Mouse (Mus musculus) CH12.LX (cell line): ENCODE measurements around the gene Mms19. TPM values are rescaled to one million over a fixed set of nuclear protein-coding genes. Genes with fewer than 3 reads are reported as not detected.

Experiments used
- DNase-seq: peaks from one replicate; pipeline ENCODE4 v3.0.0-alpha.2; 2013; ENCODE audit errors: extremely low read depth
- H3K27ac ChIP-seq: 2 replicates; pipeline ENCODE4 v1.5.1; 2012; ENCODE audit warnings: low read depth, mild to moderate bottlenecking, control low read depth, moderate library complexity; ENCODE audit not compliant: insufficient read depth
- H3K27me3 ChIP-seq: replicated peaks from 2 replicates; pipeline ENCODE3; 2012; ENCODE audit warnings: inconsistent platforms
- H3K36me3 ChIP-seq, 2 experiments: replicated peaks in 1 of 2; 2 replicates each; pipeline versions ENCODE3 to v1.6.1; 2012; ENCODE audit warnings: inconsistent platforms in 1 of 2, low read length in 1 of 2, mild to moderate bottlenecking in 1 of 2, mixed read lengths in 1 of 2, moderate library complexity in 1 of 2; ENCODE audit not compliant: control insufficient read depth in 1 of 2, insufficient read depth in 1 of 2
- H3K4me1 ChIP-seq, 2 experiments: 2 replicates each; pipeline ENCODE4 v1.6.1; 2012; ENCODE audit warnings: inconsistent platforms in 1 of 2, moderate library complexity in 1 of 2; ENCODE audit not compliant: insufficient read depth in 2 of 2, control insufficient read depth in 1 of 2
- H3K4me2 ChIP-seq: 2 replicates; pipeline ENCODE4 v1.6.1; 2012; ENCODE audit warnings: low read depth, mild to moderate bottlenecking, control low read depth; ENCODE audit not compliant: poor library complexity, insufficient read depth, severe bottlenecking
- H3K4me3 ChIP-seq, 3 experiments: fragments of 150-350 bp in 1 of 3; sonication (generic) in 1 of 3; replicated peaks in 1 of 3; 2 replicates each; pipeline versions ENCODE3 to v1.5.1; 2011 to 2012; ENCODE audit warnings: low read depth in 2 of 3, low read length in 2 of 3, mild to moderate bottlenecking in 2 of 3, moderate library complexity in 2 of 3, control low read depth in 1 of 3, improper control_type of control experiment in 1 of 3, inconsistent platforms in 1 of 3, mixed read lengths in 1 of 3; ENCODE audit not compliant: poor library complexity in 1 of 3
- H3K79me2 ChIP-seq: replicated peaks from 2 replicates; pipeline ENCODE4 v1.6.1; 2012; ENCODE audit warnings: mild to moderate bottlenecking, moderate library complexity; ENCODE audit not compliant: control insufficient read depth, poor library complexity, insufficient read depth, severe bottlenecking; ENCODE audit errors: extremely low read depth
- H3K9ac ChIP-seq: 2 replicates; pipeline ENCODE4 v1.6.1; 2012; ENCODE audit warnings: low read depth, mild to moderate bottlenecking, control low read depth, moderate library complexity; ENCODE audit not compliant: insufficient read depth
- H3K9me3 ChIP-seq: replicated peaks from 2 replicates; pipeline ENCODE3; 2012; ENCODE audit warnings: low read length, inconsistent platforms, mixed read lengths
- BHLHE40 ChIP-seq: IDR thresholded peaks from 2 replicates; pipeline ENCODE4 v1.6.1; 2011; ENCODE audit warnings: mild to moderate bottlenecking, low read depth, low read length, improper control_type of control experiment
- CHD1 ChIP-seq: IDR thresholded peaks from 2 replicates; pipeline ENCODE4 v1.6.1; 2012; ENCODE audit warnings: low read depth, low read length, improper control_type of control experiment, inconsistent platforms
- CTCF ChIP-seq, 2 experiments: IDR thresholded peaks in 1 of 2; conservative IDR thresholded peaks in 1 of 2; 2 replicates each; pipeline ENCODE4 v1.5.1; 2011 to 2012; ENCODE audit warnings: low read depth in 2 of 2, low read length in 2 of 2, improper control_type of control experiment in 1 of 2, inconsistent platforms in 1 of 2, mild to moderate bottlenecking in 1 of 2, moderate library complexity in 1 of 2
- ELF1 ChIP-seq: IDR thresholded peaks from 2 replicates; pipeline ENCODE4 v1.6.1; 2014; ENCODE audit warnings: low read depth, mild to moderate bottlenecking, inconsistent platforms, low read length, improper control_type of control experiment
- EP300 ChIP-seq: IDR thresholded peaks from 2 replicates; pipeline ENCODE4 v1.6.1; 2011; ENCODE audit warnings: low read length, improper control_type of control experiment
- ETS1 ChIP-seq: conservative IDR thresholded peaks from 2 replicates; pipeline ENCODE4 v1.6.1; 2012; ENCODE audit warnings: low read depth, mild to moderate bottlenecking, inconsistent platforms, low read length, improper control_type of control experiment, moderate library complexity
- HCFC1 ChIP-seq: IDR thresholded peaks from 2 replicates; pipeline ENCODE4 v1.6.1; 2012; ENCODE audit warnings: low read depth, mild to moderate bottlenecking, inconsistent platforms, low read length, improper control_type of control experiment
- IRF4 ChIP-seq: IDR thresholded peaks from 2 replicates; pipeline ENCODE4 v1.6.1; 2014; ENCODE audit warnings: low read depth, mild to moderate bottlenecking, inconsistent platforms, low read length, improper control_type of control experiment
- JUN ChIP-seq: IDR thresholded peaks from 2 replicates; pipeline ENCODE4 v1.6.1; 2011; ENCODE audit warnings: low read depth, mild to moderate bottlenecking, low read length, improper control_type of control experiment, moderate library complexity; ENCODE audit not compliant: insufficient read depth
- JUND ChIP-seq: conservative IDR thresholded peaks from 2 replicates; pipeline ENCODE4 v1.6.1; 2011; ENCODE audit warnings: low read depth, low read length, improper control_type of control experiment
- KAT2A ChIP-seq: IDR thresholded peaks from 2 replicates; pipeline ENCODE4 v1.6.1; 2012; ENCODE audit warnings: low read length, improper control_type of control experiment, inconsistent platforms; ENCODE audit not compliant: insufficient replicate concordance
- MAX ChIP-seq: IDR thresholded peaks from 2 replicates; pipeline ENCODE4 v1.6.1; 2011; ENCODE audit warnings: low read length, improper control_type of control experiment
- MAZ ChIP-seq: IDR thresholded peaks from 2 replicates; pipeline ENCODE4 v1.6.1; 2012; ENCODE audit warnings: low read depth, mild to moderate bottlenecking, inconsistent platforms, low read length, improper control_type of control experiment, moderate library complexity
- MXI1 ChIP-seq: IDR thresholded peaks from 2 replicates; pipeline ENCODE4 v1.6.1; 2011; ENCODE audit warnings: mild to moderate bottlenecking, low read depth, low read length, improper control_type of control experiment
- MYC ChIP-seq: IDR thresholded peaks from 2 replicates; pipeline ENCODE4 v1.6.1; 2011; ENCODE audit warnings: low read depth, mild to moderate bottlenecking, improper control_type of control experiment, low read length
- NELFE ChIP-seq: IDR thresholded peaks from 2 replicates; pipeline ENCODE4 v1.6.1; 2011; ENCODE audit warnings: low read depth, low read length, improper control_type of control experiment
- NRF1 ChIP-seq: IDR thresholded peaks from 2 replicates; pipeline ENCODE4 v1.6.1; 2014; ENCODE audit warnings: low read depth, mild to moderate bottlenecking, inconsistent platforms, low read length, improper control_type of control experiment, moderate library complexity
- PAX5 ChIP-seq: IDR thresholded peaks from 2 replicates; pipeline ENCODE4 v1.6.1; 2012; ENCODE audit warnings: low read length, inconsistent platforms, mixed read lengths
- POLR2A ChIP-seq: IDR thresholded peaks from 2 replicates; pipeline ENCODE4 v1.6.1; 2011; ENCODE audit warnings: low read depth, mild to moderate bottlenecking, improper control_type of control experiment, low read length
- POLR2AphosphoS2 ChIP-seq: IDR thresholded peaks from 2 replicates; pipeline ENCODE4 v1.6.1; 2011; ENCODE audit warnings: low read depth, low read length, improper control_type of control experiment
- SIN3A ChIP-seq: IDR thresholded peaks from 2 replicates; pipeline ENCODE4 v1.6.1; 2012; ENCODE audit warnings: low read length, improper control_type of control experiment, inconsistent platforms
- SMC3 ChIP-seq: IDR thresholded peaks from 2 replicates; pipeline ENCODE4 v1.6.1; 2011; ENCODE audit warnings: low read depth, low read length, improper control_type of control experiment
- TBP ChIP-seq: conservative IDR thresholded peaks from 2 replicates; pipeline ENCODE4 v1.6.1; 2011; ENCODE audit warnings: low read depth, low read length, improper control_type of control experiment
- TCF12 ChIP-seq: IDR thresholded peaks from 2 replicates; pipeline ENCODE4 v1.6.1; 2014; ENCODE audit warnings: low read depth, mild to moderate bottlenecking, inconsistent platforms, low read length, improper control_type of control experiment
- USF1 ChIP-seq: IDR thresholded peaks from 2 replicates; pipeline ENCODE4 v1.6.1; 2014; ENCODE audit warnings: low read depth, mild to moderate bottlenecking, inconsistent platforms, low read length, improper control_type of control experiment
- USF2 ChIP-seq: conservative IDR thresholded peaks from 2 replicates; pipeline ENCODE4 v1.6.1; 2011; ENCODE audit warnings: low read depth, low read length, improper control_type of control experiment
- ZC3H11A ChIP-seq: IDR thresholded peaks from 2 replicates; pipeline ENCODE4 v1.6.1; 2012; ENCODE audit warnings: low read depth, mild to moderate bottlenecking, inconsistent platforms, low read length, improper control_type of control experiment
- ZMIZ1 ChIP-seq: IDR thresholded peaks from 2 replicates; pipeline ENCODE4 v1.6.1; 2012; ENCODE audit warnings: low read depth, mild to moderate bottlenecking, inconsistent platforms, low read length, improper control_type of control experiment
- dilution Hi-C: fragments of 300-500 bp; cut with MboI; formaldehyde crosslinking; loops from 2 replicates; pipeline ENCODE4 v1.14.3; 2020; ENCODE audit warnings: low sequenced_read_pairs; ENCODE audit not compliant: extremely low pct_unique_long_range_greater_than_20kb, extremely low pct_ligation_motif_present
- in situ Hi-C: fragments of 300-500 bp; cut with MboI; formaldehyde crosslinking; loops from 3 replicates; pipeline ENCODE4 v1.14.3; 2019; ENCODE audit warnings: low sequenced_read_pairs, low pct_ligation_motif_present, low pct_unique_long_range_greater_than_20kb, mixed read lengths
- polyA plus RNA-seq: library from polyadenylated mRNA; unstranded; fragments of >175 nt; gene quantifications from 2 replicates; pipeline ENCODE4 v1.2.1, GENCODE M21; 2012; ENCODE audit warnings: low read depth; ENCODE audit not compliant: insufficient read length
- total RNA-seq, 2 experiments: library from RNA; depleted of rRNA; stranded (reverse); fragments of 300-350 nt in 1 of 2; fragments of >200 nt in 1 of 2; gene quantifications; 2 replicates each; pipeline ENCODE4 v1.2.3; 2012 to 2014

The Mms19 gene
- total RNA-seq (2012; rRNA removed) (26.2 and 32.1 TPM in 2 replicates), total RNA-seq (2014; rRNA removed) (34.4 and 43.3 TPM in 2 replicates), polyA plus RNA-seq (36.5 and 46.3 TPM in 2 replicates)

DNA sequence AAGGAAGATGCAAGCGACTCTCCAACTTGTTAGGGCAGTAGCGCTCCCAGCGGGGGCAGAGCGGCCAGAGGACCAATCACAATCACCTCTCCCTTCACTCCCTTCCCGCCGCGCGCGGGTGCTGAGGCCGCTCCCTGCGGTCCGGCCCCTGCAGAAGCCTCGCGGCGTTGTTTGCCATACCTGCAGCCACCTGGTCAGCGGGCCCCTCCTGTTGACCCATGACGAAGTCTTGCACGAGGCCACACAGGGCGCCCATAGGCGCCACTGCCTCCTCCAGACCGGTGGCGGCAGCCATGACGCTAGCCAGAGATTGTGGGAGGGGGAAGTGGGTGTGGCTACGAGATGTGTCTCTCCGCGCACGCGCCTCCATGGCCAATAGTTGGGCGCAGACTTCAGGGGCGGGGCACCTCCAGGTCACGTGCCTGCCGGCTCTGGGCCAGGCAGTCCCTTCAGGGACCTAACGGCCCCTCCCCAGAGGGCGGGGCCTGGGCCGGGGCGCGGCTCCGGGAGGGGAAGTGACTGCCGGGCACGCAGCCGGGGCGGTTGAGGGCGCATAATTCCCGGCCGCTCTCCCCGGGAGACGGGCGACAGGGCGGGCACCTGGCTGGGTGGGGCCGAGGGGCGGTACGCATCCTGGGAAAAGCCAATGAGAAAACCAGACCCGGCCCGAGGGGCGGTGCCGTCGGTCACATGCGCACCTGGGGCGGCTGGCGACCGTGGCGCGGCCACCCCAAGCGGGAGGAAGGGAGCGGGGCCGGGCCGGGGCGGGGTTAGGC is at the start of gene Mms19:
Gene Mms19 (minus strand): TSS at position 339 of the 776 bp plus-strand sequence.
- in situ Hi-C loops (no loop called here), dilution Hi-C loops (no loop called here)
- peak within 1 kb of the TSS; percentile 54 for H3K9ac ChIP-seq
- TF ChIP-seq POLR2A: peak; percentile 93
- peak; percentile 89 for TF ChIP-seq TCF12
- TF ChIP-seq EP300: no peak
- TF ChIP-seq KAT2A: 0 out of 2 replicates have a peak, but pooled peaks have one; percentile 55
- TF ChIP-seq MXI1: peak; percentile 90
- TF ChIP-seq CHD1: no peak
- TF ChIP-seq ZMIZ1: peak; percentile 80; the same call in 1 of the 2 replicates
- peak; percentile 96 for TF ChIP-seq USF1
- 0 out of 2 replicates have a peak, but pooled peaks have one; percentile 18 for TF ChIP-seq ETS1
- peak in 1 of 2 experiments; percentile 31; a peak in 2 of 4 replicates for TF ChIP-seq CTCF (conservative IDR thresholded peaks at IDR 0.05 in 1 of 2, IDR thresholded peaks at IDR 0.05 in 1 of 2; ENCODE audit: low read depth in 2 of 2, low read length in 2 of 2)
- no peak for TF ChIP-seq SMC3
- TF ChIP-seq MYC: peak; percentile 16; the same call in 1 of the 2 replicates
- TF ChIP-seq TBP: peak; percentile 65; the same call in 1 of the 2 replicates
- TF ChIP-seq BHLHE40: peak; percentile 90
- no peak; the same call in 1 of the 2 replicates for TF ChIP-seq SIN3A
- no peak for TF ChIP-seq JUND
- peak; percentile 78 for TF ChIP-seq ELF1
- TF ChIP-seq POLR2AphosphoS2: peak; percentile 75
- TF ChIP-seq PAX5: no peak
- TF ChIP-seq MAZ: peak; percentile 96
- peak; percentile 67 for TF ChIP-seq HCFC1
- TF ChIP-seq JUN: no peak
- TF ChIP-seq MAX: peak; percentile 96
- peak; percentile 93 for TF ChIP-seq USF2
- peak; percentile 11; the same call in 1 of the 2 replicates for TF ChIP-seq IRF4
- peak; percentile 89 for TF ChIP-seq NRF1
- peak; percentile 89 for TF ChIP-seq NELFE
- TF ChIP-seq ZC3H11A: no peak
- TF ChIP-seq, all 38 proteins: peak for 20
- Histone ChIP-seq H3K27ac (peak within 1 kb of the TSS; percentile 16), H3K4me2 (peak within 1 kb of the TSS; percentile 83), H3K79me2 (peaks cover 20% of the 10 kb centered on the region), H3K9me3 (no peaks in the 10 kb centered on the region), H3K36me3 (peaks cover 0 to 18% of the 10 kb centered on the region in 2 experiments), H3K4me1 (peaks cover 0 to 43% of the 10 kb centered on the region in 2 experiments; a peak in 2 of 4 replicates), H3K4me3 (peak within 1 kb of the TSS; percentile 65 to 86 (median 83)), H3K27me3 (peaks cover 24% of the 10 kb centered on the region)
- peak; percentile 98 for DNase-seq
